Mouse (Mus musculus) heart, postnatal 0 days (tissue): ENCODE measurements around the gene Mrps6. TPM values are rescaled to one million over a fixed set of nuclear protein-coding genes. Genes with fewer than 3 reads are reported as not detected.
"Not testable (repeated sequence)": the region's sequence is repeated elsewhere in the genome, so short reads cannot be mapped to it uniquely, and the experiment has no call there.

Experiments
- ATAC-seq: fragments of 200-750 bp; cut with Nextera tagmentation; 2 replicates; pipeline ENCODE4 v1.8.0; 2017; ENCODE audit warnings: low read depth, moderate number of reproducible peaks, moderate library complexity; ENCODE audit not compliant: insufficient read depth
- DNase-seq: peaks from one replicate; pipeline ENCODE4 v3.0.0-alpha.2; 2016; ENCODE audit warnings: low spot score
- H3K27ac ChIP-seq: fragments of 300-500 bp; sonication (generic); 2 replicates; pipeline ENCODE4 v1.5.1; 2014; ENCODE audit warnings: low read depth, mild to moderate bottlenecking
- H3K27me3 ChIP-seq: fragments of 300-500 bp; sonication (generic); 2 replicates; pipeline ENCODE4 v1.6.1; 2014; ENCODE audit warnings: low read length, mixed read lengths; ENCODE audit not compliant: control insufficient read depth, insufficient read depth
- H3K36me3 ChIP-seq: fragments of 300-500 bp; sonication (generic); replicated peaks from 2 replicates; pipeline ENCODE4 v1.6.1; 2014; ENCODE audit warnings: low read length, mixed read lengths; ENCODE audit not compliant: control insufficient read depth, insufficient read depth
- H3K4me1 ChIP-seq: fragments of 300-500 bp; sonication (generic); 2 replicates; pipeline ENCODE4 v1.6.1; 2014; ENCODE audit warnings: antibody characterized with exemption; ENCODE audit not compliant: control insufficient read depth, insufficient read depth
- H3K4me2 ChIP-seq: fragments of 300-500 bp; sonication (generic); 2 replicates; pipeline ENCODE4 v1.6.1; 2014; ENCODE audit warnings: low read depth, mild to moderate bottlenecking, low read length, moderate library complexity
- H3K4me3 ChIP-seq: fragments of 300-500 bp; sonication (generic); 2 replicates; pipeline ENCODE4 v1.5.1; 2014; ENCODE audit warnings: low read depth, low read length
- H3K9ac ChIP-seq: fragments of 300-500 bp; sonication (generic); replicated peaks from 2 replicates; pipeline ENCODE4 v1.6.1; 2014; ENCODE audit warnings: low read depth, low read length, mixed read lengths
- H3K9me3 ChIP-seq: fragments of 300-500 bp; sonication (generic); replicated peaks from 2 replicates; pipeline ENCODE4 v1.6.1; 2016; ENCODE audit warnings: low read length; ENCODE audit not compliant: control insufficient read depth
- CTCF ChIP-seq: IDR thresholded peaks from 2 replicates; pipeline ENCODE4 v1.5.1; 2016; ENCODE audit warnings: antibody characterized with exemption, control low read depth, low read depth
- EP300 ChIP-seq: IDR thresholded peaks from 2 replicates; pipeline ENCODE4 v1.6.1; 2016; ENCODE audit warnings: antibody characterized with exemption, low read depth
- WGBS: fragments of 180-500 bp; shearing (Covaris S2); extraction: QIAGEN DNeasy Blood & Tissue Kit; methylation state at CpG from one replicate; pipeline ENCODE4 v1.1.7; 2014; 5-methylcytosine and 5-hydroxymethylcytosine counted together
- polyA plus RNA-seq: library from polyadenylated mRNA; unstranded; fragments of >200 nt; fragmentation: Nextera tagmentation; extraction: Ambion mirVana; gene quantifications from 2 replicates; pipeline ENCODE4 v1.2.1, GENCODE M21; 2015
- total RNA-seq: library from RNA; depleted of rRNA; stranded (reverse); fragments of >200 nt; gene quantifications from 2 replicates; pipeline ENCODE4 v1.2.3, GENCODE M21; 2014; ENCODE audit warnings: low replicate concordance

Gene Mrps6
- total and polyA plus RNA-seq, 2 experiments from 2014 or later = 43.7 to 115 TPM

- H3K4me3 ChIP-seq = no peak overlapping the region
- TF ChIP-seq CTCF = no peak
- no peak for TF ChIP-seq EP300
- H3K27me3 ChIP-seq = no peaks in the 10 kb centered on the region
- WGBS = 66% methylated on average over 5 of the region's 5 CpGs
- no peaks in the 10 kb centered on the region for H3K9me3 ChIP-seq
- H3K27ac ChIP-seq = no peak overlapping the region
- H3K4me2 ChIP-seq = no peak overlapping the region
- no peak for DNase-seq
- no peak for ATAC-seq
- 0 out of 2 replicates have a peak, but pooled peaks cover 4% of the 10 kb centered on the region for H3K36me3 ChIP-seq
- no peaks in the 10 kb centered on the region for H3K4me1 ChIP-seq
- H3K9ac ChIP-seq = no peak overlapping the region
Observed at GRCm38 (mm10) chr16:92091876-92092275, 33.8 kb downstream of the Mrps6 start.

- H3K27me3 ChIP-seq = no peaks in the 10 kb centered on the region
- no peak overlapping the region for H3K27ac ChIP-seq
- H3K4me1 ChIP-seq = peaks cover 2% of the 10 kb centered on the region; the same call in 1 of the 2 replicates
- no peak for ATAC-seq
- WGBS = 90% methylated on average over 10 of the region's 10 CpGs
- no peak overlapping the region for H3K4me2 ChIP-seq
- peaks cover 21% of the 10 kb centered on the region for H3K36me3 ChIP-seq
- TF ChIP-seq CTCF = no peak
- TF ChIP-seq EP300 = no peak
- DNase-seq = no peak
- H3K4me3 ChIP-seq = no peak overlapping the region
- H3K9me3 ChIP-seq = no peaks in the 10 kb centered on the region
- no peak overlapping the region for H3K9ac ChIP-seq
Observed at GRCm38 (mm10) chr16:92098351-92099051, 40.4 kb downstream of the Mrps6 start.

GRCm38 (mm10) chr16:92099598-92099997 is 41.5 kb downstream of the Mrps6 start:
- Histone ChIP-seq H3K4me3 (no peak overlapping the region), H3K9me3 (no peaks in the 10 kb centered on the region), H3K36me3 (peaks cover 21% of the 10 kb centered on the region), H3K27me3 (no peaks in the 10 kb centered on the region), H3K4me1 (peaks cover 7% of the 10 kb centered on the region; the same call in 1 of the 2 replicates), H3K9ac (no peak overlapping the region), H3K4me2 (no peak overlapping the region), H3K27ac (no peak overlapping the region)
- no peak for DNase-seq
- TF ChIP-seq CTCF (no peak), EP300 (no peak)
- WGBS = 89% methylated on average over 16 of the region's 16 CpGs
- no peak for ATAC-seq

GRCm38 (mm10) chr16:92100111-92100510 is 42.0 kb downstream of the Mrps6 start:
- Histone ChIP-seq H3K9me3 (no peaks in the 10 kb centered on the region), H3K4me2 (no peak overlapping the region), H3K9ac (no peak overlapping the region), H3K27me3 (no peaks in the 10 kb centered on the region), H3K36me3 (peaks cover 21% of the 10 kb centered on the region), H3K27ac (no peak overlapping the region), H3K4me3 (no peak overlapping the region), H3K4me1 (peaks cover 7% of the 10 kb centered on the region; the same call in 1 of the 2 replicates)
- ATAC-seq (no peak), DNase-seq (no peak)
- WGBS = 86% methylated on average over 4 of the region's 4 CpGs
- no peak for TF ChIP-seq EP300
- TF ChIP-seq CTCF = no peak

GRCm38 (mm10) chr16:92102115-92102514 is 44.0 kb downstream of the Mrps6 start:
- DNase-seq = peak; percentile 5

GRCm38 (mm10) chr16:92102931-92103330 is 44.9 kb downstream of the Mrps6 start:
- DNase-seq, H3K27me3 ChIP-seq, ATAC-seq, H3K4me1 ChIP-seq, H3K4me2 ChIP-seq, H3K9ac ChIP-seq, H3K4me3 ChIP-seq, H3K27ac ChIP-seq, H3K9me3 ChIP-seq: not testable (repeated sequence)
- WGBS = 94% methylated on average over 6 of the region's 7 CpGs
- peaks cover 18% of the 10 kb centered on the region for H3K36me3 ChIP-seq

More at GRCm38 (mm10) chr16:92102115-92102514, 44.0 kb downstream of the Mrps6 start:
- ATAC-seq = no peak
- peaks cover 18% of the 10 kb centered on the region for H3K36me3 ChIP-seq
- H3K27me3 ChIP-seq = no peaks in the 10 kb centered on the region
- H3K4me3 ChIP-seq = no peak overlapping the region
- no peak overlapping the region for H3K4me2 ChIP-seq
- H3K4me1 ChIP-seq = peaks cover 7% of the 10 kb centered on the region; the same call in 1 of the 2 replicates
- WGBS = 70% methylated on average over 5 of the region's 5 CpGs
- no peak overlapping the region for H3K27ac ChIP-seq
- TF ChIP-seq CTCF (no peak), EP300 (no peak)
- no peaks in the 10 kb centered on the region for H3K9me3 ChIP-seq
- H3K9ac ChIP-seq = no peak overlapping the region
